Mouse (Mus musculus) CD4-positive, CD25-positive, alpha-beta regulatory T cell, adult 2 months (primary cell): ENCODE data around the gene Ramp2.

Experiments
- DNase-seq: peaks from one replicate; pipeline ENCODE4 v3.0.0-alpha.2; 2012; ENCODE audit warnings: low read depth, low spot score

Gene Ramp2

GRCm38 (mm10) chr11:101265906-101266305 lies 20.1 kb downstream of the Ramp2 start:
- DNase-seq: no peak

- no peak for DNase-seq
Observed at GRCm38 (mm10) chr11:101269577-101270116, 23.8 kb downstream of the Ramp2 start.

DNA sequence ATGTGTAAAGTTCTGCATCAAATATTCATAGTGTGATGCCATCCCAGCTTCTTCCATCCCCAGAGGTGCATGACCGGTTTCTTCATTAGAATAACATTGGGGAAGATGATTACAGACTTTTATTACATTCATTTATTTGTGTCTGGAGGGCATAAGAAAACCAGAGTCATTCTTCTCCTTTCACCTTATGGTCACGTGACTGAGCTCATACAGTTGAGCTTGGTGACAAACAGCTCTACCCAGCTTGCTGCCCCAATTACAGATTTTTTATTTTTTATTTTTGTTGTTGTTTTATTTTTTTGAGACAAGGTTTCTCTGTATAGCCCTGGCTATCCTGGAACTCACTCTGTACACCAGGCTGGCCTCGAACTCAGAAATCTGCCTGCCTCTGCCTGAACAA lies 26.6 kb downstream of the Ramp2 start:
- DNase-seq: no peak

DNA sequence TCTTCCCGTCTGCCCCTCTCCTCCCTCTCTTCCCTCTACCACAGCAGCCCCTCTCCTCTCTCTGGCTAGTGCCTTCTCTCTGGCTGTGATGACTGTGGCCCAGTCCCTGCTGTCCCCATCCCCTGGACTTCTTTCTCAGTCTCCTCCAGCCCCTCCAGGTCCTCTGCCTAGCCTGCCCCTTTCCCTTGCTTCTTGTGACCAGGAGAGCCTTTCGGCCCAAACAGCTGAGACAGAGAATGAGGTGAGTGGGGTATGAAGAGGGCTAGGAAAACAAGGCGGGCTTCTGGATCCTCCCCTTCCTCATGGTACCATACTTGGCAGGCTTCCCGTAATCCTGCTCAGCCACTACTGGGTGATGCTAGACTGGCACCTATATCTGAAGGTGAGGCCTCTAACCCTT lies 29.5 kb downstream of the Ramp2 start:
- no peak for DNase-seq

- no peak for DNase-seq
Observed at GRCm38 (mm10) chr11:101276319-101277070, 30.7 kb downstream of the Ramp2 start.

- no peak for DNase-seq
Observed at GRCm38 (mm10) chr11:101277381-101278222, 31.8 kb downstream of the Ramp2 start.

DNA sequence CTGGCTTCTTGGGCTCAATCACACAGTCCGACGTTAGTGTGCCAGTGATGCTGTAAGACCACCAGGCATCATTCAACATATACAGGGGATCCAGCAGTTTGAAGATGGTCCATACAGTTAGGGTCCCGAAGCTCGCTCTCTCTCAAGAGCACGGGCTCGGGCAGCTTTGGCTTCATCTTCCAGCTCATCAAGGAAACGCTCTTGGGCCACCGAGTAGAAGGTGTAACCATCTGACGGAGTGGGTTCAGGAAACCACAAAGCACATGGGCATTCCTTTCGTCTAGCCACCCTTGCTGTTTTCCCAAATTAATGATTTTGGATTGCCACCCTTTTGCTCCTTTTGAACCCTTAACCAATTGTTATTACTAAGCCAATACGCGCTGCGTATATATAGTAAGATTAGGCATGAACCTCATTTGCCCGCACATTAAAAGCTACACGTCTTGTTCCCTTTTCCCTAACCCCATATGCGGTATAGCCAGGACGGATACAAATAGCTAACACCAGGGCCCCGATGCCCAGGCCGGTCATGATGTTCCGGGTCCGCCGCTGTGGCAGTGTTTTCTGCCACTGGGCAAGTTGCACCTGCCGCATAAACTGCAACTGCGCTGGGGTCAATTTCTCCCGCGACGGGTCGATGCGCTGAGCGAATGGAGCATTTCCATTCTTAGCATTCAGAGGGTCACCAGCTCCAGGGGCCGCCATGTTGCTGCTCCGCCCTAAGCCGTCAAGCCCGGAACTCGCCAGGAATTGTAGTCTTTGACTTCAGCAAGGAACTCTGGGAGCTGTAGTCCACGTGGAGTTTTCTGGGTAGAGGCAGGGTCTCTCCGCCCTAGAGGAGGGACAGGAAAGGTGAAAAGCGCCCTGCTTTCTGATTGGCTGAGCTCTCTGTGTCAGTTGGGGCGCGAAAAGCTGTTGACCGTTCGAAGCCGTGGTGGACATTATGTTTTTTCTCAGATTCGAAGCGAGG lies 32.7 kb downstream of the Ramp2 start, which contains the start of the genes Cntd1 and Coa3:
Gene Cntd1 (plus strand): TSS at position 790 of the 970 bp plus-strand sequence.
Gene Coa3 (minus strand): TSS at position 892 of the 970 bp plus-strand sequence.
- peak; percentile 90 for DNase-seq

DNA sequence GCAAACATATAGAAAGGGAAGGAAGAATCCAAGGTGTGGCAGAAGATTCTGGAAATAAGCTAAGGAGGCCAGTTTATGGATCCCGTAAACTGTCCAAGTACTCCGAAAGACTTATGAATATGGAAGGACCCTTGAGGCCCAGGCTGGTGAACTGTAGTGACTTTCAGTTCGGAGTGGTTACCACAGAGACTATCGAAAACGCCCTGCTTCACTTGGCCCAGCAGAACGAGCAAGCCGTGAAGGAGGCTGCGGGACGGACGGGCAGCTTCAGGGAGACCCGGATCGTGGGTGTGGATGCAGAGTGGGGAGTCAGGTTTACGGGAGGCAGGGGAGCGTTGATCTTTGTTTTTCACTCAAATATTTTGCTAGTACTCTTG lies 33.4 kb downstream of the Ramp2 start:
- no peak for DNase-seq

DNA sequence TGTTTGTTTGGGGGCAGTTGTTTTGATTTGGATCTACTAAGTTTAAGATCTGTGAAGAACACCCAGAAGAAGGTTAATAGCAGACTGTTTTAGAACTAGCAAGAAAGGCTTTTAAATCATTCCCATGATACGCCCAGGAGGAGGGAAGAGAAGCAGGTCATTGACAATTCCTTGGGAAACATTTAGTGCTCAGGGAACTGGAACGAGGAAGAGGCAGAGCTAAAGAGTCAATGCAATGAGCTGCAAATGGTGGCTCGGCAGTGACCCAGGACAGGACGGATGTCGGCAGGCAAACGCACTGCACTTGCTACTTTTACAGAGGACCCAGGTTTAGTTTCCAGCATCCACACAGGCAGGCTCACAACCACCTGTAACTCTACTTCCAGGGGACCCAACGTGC lies 35.0 kb downstream of the Ramp2 start:
- no peak for DNase-seq

DNA sequence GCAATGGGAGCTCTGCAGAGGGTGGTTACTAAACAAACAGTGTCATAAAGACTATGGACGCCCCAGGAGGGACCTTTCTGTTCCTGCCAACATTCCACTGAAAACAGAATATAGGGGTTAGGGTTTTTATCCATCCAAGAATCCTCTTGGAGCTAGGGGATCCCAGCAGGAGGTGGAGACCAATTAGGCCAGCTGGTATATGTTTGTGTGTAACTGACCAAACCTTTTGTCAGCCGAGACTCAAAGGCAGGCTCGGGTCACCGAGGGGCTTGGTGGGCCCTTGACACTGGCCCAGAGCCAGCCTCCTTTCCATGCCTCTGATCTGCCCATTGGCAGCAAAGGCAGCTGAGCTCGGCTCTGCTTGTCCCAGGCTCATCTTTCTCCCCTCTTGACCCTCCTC lies 37.1 kb downstream of the Ramp2 start:
- no peak for DNase-seq

- DNase-seq: no peak
Observed at GRCm38 (mm10) chr11:101283805-101284204, 38.0 kb downstream of the Ramp2 start.

- no peak for DNase-seq
Observed at GRCm38 (mm10) chr11:101287306-101287705, 41.5 kb downstream of the Ramp2 start.

- no peak for DNase-seq
Observed at GRCm38 (mm10) chr11:101291231-101291630, 45.4 kb downstream of the Ramp2 start.

- DNase-seq: no peak
Observed at GRCm38 (mm10) chr11:101295191-101295590, 49.4 kb downstream of the Ramp2 start.

DNA sequence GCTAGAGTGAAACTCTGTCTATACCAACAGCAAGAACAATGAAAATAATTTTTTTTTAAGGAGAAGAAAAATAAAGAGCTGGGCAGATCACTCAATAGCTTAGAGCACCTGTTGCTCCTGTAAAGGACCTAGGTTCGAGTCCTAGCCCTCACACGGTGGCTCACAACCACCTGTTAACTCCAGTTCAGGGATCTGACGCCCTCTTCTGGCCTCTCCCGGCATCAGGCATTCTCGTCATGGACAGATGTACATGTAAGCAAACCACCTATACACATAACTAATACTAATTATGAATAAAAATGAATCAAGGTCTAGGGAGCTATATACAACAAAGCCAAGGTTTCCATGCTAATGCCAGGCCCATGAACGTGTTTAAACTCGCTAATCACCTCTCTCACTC lies 55.1 kb downstream of the Ramp2 start:
- peak; percentile 35 for DNase-seq

DNA sequence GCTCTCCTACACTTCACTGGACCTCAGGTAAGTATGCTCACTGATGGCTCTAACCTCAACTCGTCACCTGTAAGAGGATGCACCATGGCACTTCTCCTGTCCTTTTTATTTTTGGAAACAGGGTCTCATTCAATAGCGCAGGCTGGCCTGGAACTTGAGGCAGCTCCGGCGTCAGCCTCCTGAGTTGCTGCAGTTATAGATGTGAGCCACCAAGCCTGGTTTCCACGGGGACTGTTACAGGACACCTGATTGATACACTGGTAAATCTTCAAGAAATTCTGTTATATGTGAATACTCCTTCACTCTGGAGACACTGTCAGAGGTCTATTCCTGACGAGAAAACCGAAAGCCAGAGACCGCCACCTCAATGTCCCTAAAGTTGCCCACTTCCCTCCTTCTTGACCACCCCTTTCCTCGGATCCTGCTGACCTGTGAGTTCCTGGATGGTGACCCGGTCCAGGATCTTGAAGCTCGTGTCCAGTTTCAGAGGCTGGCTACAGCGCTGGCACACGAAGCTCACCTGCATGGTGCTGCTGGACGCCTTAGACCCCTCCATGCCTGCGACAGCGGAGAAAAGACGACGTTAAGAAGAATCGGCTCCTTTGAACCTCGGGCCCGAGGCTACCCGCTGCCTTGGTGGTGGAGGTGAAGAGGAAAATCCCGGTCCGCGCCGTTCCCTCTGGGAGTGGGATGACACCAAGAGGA lies 55.6 kb downstream of the Ramp2 start:
- DNase-seq: peak; percentile 15

- DNase-seq: peak; percentile 95
Observed at GRCm38 (mm10) chr11:101302004-101302798, 56.4 kb downstream of the Ramp2 start, which contains the start of gene Becn1. Becn1 (minus strand) TSS chr11:101302286.

- DNase-seq: no peak
Observed at GRCm38 (mm10) chr11:101307744-101308143, 61.9 kb downstream of the Ramp2 start.
